ENCODE assay signal across 13 mouse cellular contexts in genomic region chr11:4031126-4031941, GRCm38 (mm10). TPM values are rescaled to one million over a fixed set of nuclear protein-coding genes. Genes with fewer than 3 reads are reported as not detected.
DNase-seq lines count a peak whose midpoint lies in the region; ATAC-seq lines count a peak whose summit lies in the region.
"Had no signal": no experiment of that assay in that cellular context is flagged by ENCODE, and none has a peak within 500 bp of the region (broad histone marks: within the 10 kb centered on the region; RNA-seq: fewer than 3 reads in every experiment).

Gene Sec14l4, plus strand, starts transcription at chr11:4031462.

- peak within 1 kb of the TSS; percentile 27 for H3K4me3 ChIP-seq in erythroblast, embryonic 14.5 days (replicated peaks)
- peak within 1 kb of the TSS; percentile 31 for H3K4me3 ChIP-seq in liver, embryonic 15.5 days (replicated peaks)
- H3K4me3 ChIP-seq in forebrain, embryonic 16.5 days (replicated peaks; ENCODE audit: low read length) = no peak within 1 kb of the TSS

- WGBS in liver, embryonic 15.5 days (ENCODE audit: insufficient replicate concordance) = 45% methylated on average over 16 of the region's 16 CpGs
- 41% methylated on average over 16 of the region's 16 CpGs for WGBS in forebrain, embryonic 16.5 days

- no peaks in the 10 kb centered on the region for H3K4me1 ChIP-seq in erythroblast, embryonic 14.5 days (ENCODE audit: control insufficient read depth)
- peaks cover 5% of the 10 kb centered on the region; the same call in 1 of the 2 replicates for H3K4me1 ChIP-seq in liver, embryonic 15.5 days (replicated peaks)
- no peaks in the 10 kb centered on the region; the same call in 1 of the 2 replicates for H3K4me1 ChIP-seq in forebrain, embryonic 16.5 days (replicated peaks; ENCODE audit: control insufficient read depth, insufficient read depth, low read length)

- H3K27me3 ChIP-seq in erythroblast, embryonic 14.5 days (ENCODE audit: control insufficient read depth) = no peaks in the 10 kb centered on the region
- H3K27me3 ChIP-seq in liver, embryonic 15.5 days = no peaks in the 10 kb centered on the region
- no peaks in the 10 kb centered on the region for H3K27me3 ChIP-seq in forebrain, embryonic 16.5 days (replicated peaks; ENCODE audit: control insufficient read depth, insufficient read depth, low read length)

- H3K27ac ChIP-seq in liver, embryonic 15.5 days (replicated peaks) = peak within 1 kb of the TSS; percentile 41
- no peak within 1 kb of the TSS for H3K27ac ChIP-seq in forebrain, embryonic 16.5 days (ENCODE audit: low read length)

- H3K9ac ChIP-seq in liver, embryonic 15.5 days = no peak within 1 kb of the TSS
- no peak within 1 kb of the TSS for H3K9ac ChIP-seq in forebrain, embryonic 16.5 days (replicated peaks; ENCODE audit: low read depth, low read length)

- no peaks in the 10 kb centered on the region for H3K9me3 ChIP-seq in erythroblast, embryonic 14.5 days (ENCODE audit: control insufficient read depth, low read length)
- no peaks in the 10 kb centered on the region for H3K9me3 ChIP-seq in liver, embryonic 15.5 days (replicated peaks)
- no peaks in the 10 kb centered on the region for H3K9me3 ChIP-seq in forebrain, embryonic 16.5 days (ENCODE audit: control insufficient read depth, low read length)

- no peak for ATAC-seq in erythroblast, adult 5-6 weeks (replicated peaks; ENCODE audit: low FRiP score, poor library complexity, severe bottlenecking)
- ATAC-seq in liver, embryonic 15.5 days (ENCODE audit: insufficient read depth) = peak; percentile 53
- no peak for ATAC-seq in forebrain, embryonic 16.5 days

- no peaks in the 10 kb centered on the region for H3K36me3 ChIP-seq in erythroblast, embryonic 14.5 days (ENCODE audit: control insufficient read depth)
- H3K36me3 ChIP-seq in liver, embryonic 15.5 days (replicated peaks) = no peaks in the 10 kb centered on the region
- no peaks in the 10 kb centered on the region for H3K36me3 ChIP-seq in forebrain, embryonic 16.5 days (ENCODE audit: control insufficient read depth, insufficient read depth)

- peak; percentile 69 for DNase-seq in adrenal gland, postnatal 14 days
- peak; percentile 64 to 80 for DNase-seq in lung, postnatal 4 days
- DNase-seq in urinary bladder, adult 18-20 months (ENCODE audit: low spot score in 2 of 2) = no peak
- DNase-seq in gastrocnemius, postnatal 25 days = no peak
- DNase-seq: cerebellum, postnatal 36 days; gastrocnemius, postnatal 10 days; heart, postnatal 10 days; kidney, adult 11 months had no signal

- H3K4me2 ChIP-seq in liver, embryonic 15.5 days = peak within 1 kb of the TSS; percentile 39
- no peak within 1 kb of the TSS for H3K4me2 ChIP-seq in forebrain, embryonic 16.5 days (ENCODE audit: low read length)

RNA-seq across cellular contexts. Expression of gene Sec14l4, which starts in this region (rescaled TPM):
- 0.02 TPM in 1 of 2 replicates, not detected in the other for polyA plus RNA-seq in erythroblast, embryonic 14.5 days (2012)
- not detected in 2 replicates for total RNA-seq in erythroblast, adult 5-6 weeks (2015; ENCODE audit: low replicate concordance)
- not detected in 2 replicates for total RNA-seq in erythroblast, adult 5-6 weeks (2017; ENCODE audit: low replicate concordance)
- 6.3 and 15.4 TPM in 2 replicates for total RNA-seq in adrenal gland, postnatal 14 days (2021)
- 3.6 and 5.1 TPM in 2 replicates for polyA plus RNA-seq in liver, embryonic 15.5 days (2015; fragmentation: Nextera tagmentation; extraction: Ambion mirVana)
- not detected in 2 replicates for polyA plus RNA-seq in forebrain, embryonic 16.5 days (2015; fragmentation: Nextera tagmentation; extraction: Ambion mirVana)
- total RNA-seq in gastrocnemius, postnatal 25 days (2021) = not detected
- total RNA-seq: megakaryocyte-erythroid progenitor cell, adult 5-6 weeks had no signal

Comparison
In these comparisons a context has a peak if more than half of its experiments do, and no peak if none do; other contexts are left out.
1. DNase-seq: peak in adrenal gland, postnatal 14 days (single experiment) and lung, postnatal 4 days (2 of 2); none in urinary bladder, adult 18-20 months (0 of 2) and gastrocnemius, postnatal 25 days (single experiment).